Comparison of ENCODE assay signal across 37 mouse cellular contexts in genomic region chr2:110562621-110563020, GRCm38 (mm10). TPM values are rescaled to one million over a fixed set of nuclear protein-coding genes. Genes with fewer than 3 reads are reported as not detected.
"Had no signal": no experiment of that assay in that cellular context is flagged by ENCODE, and none has a peak within 500 bp of the region (broad histone marks: within the 10 kb centered on the region; RNA-seq: fewer than 3 reads in every experiment).

No protein-coding gene starts in this region.

- H3K4me3 ChIP-seq: gastrocnemius, adult 2 months; heart, embryonic 10.5 days; heart, embryonic 12.5 days; hindbrain, embryonic 10.5 days; hindbrain, embryonic 12.5 days; hindbrain, embryonic 15.5 days; intestine, embryonic 15.5 days; layer of hippocampus, adult 2 months; limb, embryonic 12.5 days; liver, embryonic 12.5 days had no signal

- DNase-seq: gastrocnemius, adult 2 months; gastrocnemius, postnatal 10 days; gastrocnemius, postnatal 36 days; heart, adult 18-20 months; heart, postnatal 10 days; heart, postnatal 4 days; kidney, adult 18-20 months; kidney, adult 8-10 months; kidney, postnatal 10 days; kidney, postnatal 25 days; kidney, postnatal 4 days; left cerebral cortex, postnatal 4 days had no signal

- H3K36me3 ChIP-seq: heart, embryonic 10.5 days; heart, embryonic 12.5 days; hindbrain, embryonic 10.5 days; hindbrain, embryonic 12.5 days; hindbrain, embryonic 15.5 days; intestine, embryonic 15.5 days; limb, embryonic 12.5 days; liver, embryonic 12.5 days had no signal

- ATAC-seq: inflammation-experienced regulatory T-cells, adult 6 months; intestine, embryonic 15.5 days; intestine, postnatal 0 days; liver, embryonic 12.5 days had no signal

- H3K27ac ChIP-seq: gastrocnemius, adult 2 months; heart, embryonic 10.5 days; hindbrain, embryonic 10.5 days; hindbrain, embryonic 12.5 days; hindbrain, embryonic 15.5 days; intestine, embryonic 15.5 days; layer of hippocampus, adult 2 months; liver, embryonic 12.5 days; liver, embryonic 14.5 days had no signal

- H3K27me3 ChIP-seq: heart, embryonic 12.5 days; hindbrain, embryonic 12.5 days; hindbrain, embryonic 15.5 days; intestine, embryonic 15.5 days; limb, embryonic 12.5 days; liver, embryonic 12.5 days had no signal

- H3K9me3 ChIP-seq: heart, embryonic 10.5 days; heart, embryonic 12.5 days; hindbrain, embryonic 10.5 days; hindbrain, embryonic 12.5 days; hindbrain, embryonic 15.5 days; intestine, embryonic 15.5 days; limb, embryonic 12.5 days; liver, embryonic 12.5 days had no signal

- H3K4me1 ChIP-seq: heart, embryonic 10.5 days; heart, embryonic 12.5 days; hindbrain, embryonic 10.5 days; hindbrain, embryonic 12.5 days; hindbrain, embryonic 15.5 days; intestine, embryonic 15.5 days; liver, embryonic 12.5 days had no signal

- H3K9ac ChIP-seq: heart, embryonic 12.5 days; hindbrain, embryonic 12.5 days; hindbrain, embryonic 15.5 days; intestine, embryonic 15.5 days; limb, embryonic 12.5 days; liver, embryonic 12.5 days; liver, embryonic 14.5 days had no signal

- H3K4me2 ChIP-seq: heart, embryonic 12.5 days; hindbrain, embryonic 12.5 days; hindbrain, embryonic 15.5 days; intestine, embryonic 15.5 days; limb, embryonic 12.5 days; liver, embryonic 12.5 days had no signal

RNA-seq across cellular contexts. Expression of gene Slc5a12, which starts 34.5 kb away (rescaled TPM):
- total RNA-seq: gastrocnemius, adult 2 months; gastrocnemius, postnatal 10 days; gastrocnemius, postnatal 36 days; heart, adult 18-20 months; heart, adult 8-10 months; heart, postnatal 10 days; heart, postnatal 25 days; heart, postnatal 4 days; layer of hippocampus, adult 2 months; layer of hippocampus, postnatal 10 days; layer of hippocampus, postnatal 25 days; left cerebral cortex, adult 18-20 months; left cerebral cortex, adult 8-10 months; left cerebral cortex, postnatal 10 days; left cerebral cortex, postnatal 25 days; left cerebral cortex, postnatal 4 days; liver, adult 2 months had no signal
- polyA plus RNA-seq: frontal cortex, adult 2 months; gonadal fat pad, adult 2 months; heart, embryonic 10.5 days; heart, embryonic 12.5 days; heart, embryonic 14.5 days; heart, embryonic 16.5 days; hindbrain, embryonic 10.5 days; hindbrain, embryonic 12.5 days; hindbrain, embryonic 15.5 days; inflammation-experienced regulatory T-cells, adult 6 months; limb, embryonic 12.5 days; liver, adult 2 months; liver, embryonic 12.5 days; liver, embryonic 14.5 days had no signal
